Mouse (Mus musculus) hindbrain, postnatal 0 days (tissue): ENCODE measurements around the gene Foxa1. TPM values are rescaled to one million over a fixed set of nuclear protein-coding genes. Genes with fewer than 3 reads are reported as not detected.
A peak's percentile ranks its signal among the peaks of the same experiment; 100 is the strongest.

ENCODE experiments used
- ATAC-seq: fragments of 200-750 bp; cut with Nextera tagmentation; 2 replicates; pipeline ENCODE4 v1.8.0; 2017; ENCODE audit warnings: mild to moderate bottlenecking, moderate TSS enrichment, moderate library complexity
- DNase-seq: peaks from one replicate; pipeline ENCODE4 v3.0.0-alpha.2; 2015; ENCODE audit warnings: low spot score
- H3K27ac ChIP-seq: fragments of 300-500 bp; sonication (generic); 2 replicates; pipeline ENCODE4 v1.5.1; 2014; ENCODE audit warnings: mild to moderate bottlenecking
- H3K27me3 ChIP-seq: fragments of 300-500 bp; sonication (generic); 2 replicates; pipeline ENCODE4 v1.6.1; 2014; ENCODE audit warnings: low read length, mixed read lengths; ENCODE audit not compliant: insufficient read depth
- H3K36me3 ChIP-seq: fragments of 300-500 bp; sonication (generic); 2 replicates; pipeline ENCODE4 v1.6.1; 2014; ENCODE audit warnings: low read length, mixed read lengths; ENCODE audit not compliant: insufficient read depth
- H3K4me1 ChIP-seq: fragments of 300-500 bp; sonication (generic); 2 replicates; pipeline ENCODE4 v1.6.1; 2014; ENCODE audit warnings: antibody characterized with exemption, low read length, mixed read lengths; ENCODE audit not compliant: insufficient read depth
- H3K4me2 ChIP-seq: fragments of 300-500 bp; sonication (generic); 2 replicates; pipeline ENCODE4 v1.6.1; 2014; ENCODE audit warnings: low read depth, mild to moderate bottlenecking, low read length, moderate library complexity, mixed read lengths
- H3K4me3 ChIP-seq: fragments of 300-500 bp; sonication (generic); 2 replicates; pipeline ENCODE4 v1.5.1; 2014; ENCODE audit warnings: low read length
- H3K9ac ChIP-seq: fragments of 300-500 bp; sonication (generic); replicated peaks from 2 replicates; pipeline ENCODE4 v1.6.1; 2014; ENCODE audit warnings: mild to moderate bottlenecking, low read length, moderate library complexity, mixed read lengths
- H3K9me3 ChIP-seq: fragments of 300-500 bp; sonication (generic); 2 replicates; pipeline ENCODE4 v1.6.1; 2016; ENCODE audit warnings: low read length, mixed read lengths
- CTCF ChIP-seq: IDR thresholded peaks from 2 replicates; pipeline ENCODE4 v1.5.1; 2016; ENCODE audit warnings: antibody characterized with exemption, control low read depth, low read depth
- WGBS: fragments of 180-500 bp; shearing (Covaris S2); extraction: QIAGEN DNeasy Blood & Tissue Kit; methylation state at CpG from one replicate; pipeline ENCODE4 v1.1.7; 2014; 5-methylcytosine and 5-hydroxymethylcytosine counted together
- polyA plus RNA-seq: library from polyadenylated mRNA; unstranded; fragments of >200 nt; fragmentation: Nextera tagmentation; extraction: Ambion mirVana; gene quantifications from 2 replicates; pipeline ENCODE4 v1.2.1, GENCODE M21; 2015
- total RNA-seq: library from RNA; depleted of rRNA; stranded (reverse); fragments of >200 nt; gene quantifications from 2 replicates; pipeline ENCODE4 v1.2.3, GENCODE M21; 2014

Gene Foxa1
- total and polyA plus RNA-seq, 2 experiments from 2014 or later, result 0.20 to 0.73 TPM

DNA sequence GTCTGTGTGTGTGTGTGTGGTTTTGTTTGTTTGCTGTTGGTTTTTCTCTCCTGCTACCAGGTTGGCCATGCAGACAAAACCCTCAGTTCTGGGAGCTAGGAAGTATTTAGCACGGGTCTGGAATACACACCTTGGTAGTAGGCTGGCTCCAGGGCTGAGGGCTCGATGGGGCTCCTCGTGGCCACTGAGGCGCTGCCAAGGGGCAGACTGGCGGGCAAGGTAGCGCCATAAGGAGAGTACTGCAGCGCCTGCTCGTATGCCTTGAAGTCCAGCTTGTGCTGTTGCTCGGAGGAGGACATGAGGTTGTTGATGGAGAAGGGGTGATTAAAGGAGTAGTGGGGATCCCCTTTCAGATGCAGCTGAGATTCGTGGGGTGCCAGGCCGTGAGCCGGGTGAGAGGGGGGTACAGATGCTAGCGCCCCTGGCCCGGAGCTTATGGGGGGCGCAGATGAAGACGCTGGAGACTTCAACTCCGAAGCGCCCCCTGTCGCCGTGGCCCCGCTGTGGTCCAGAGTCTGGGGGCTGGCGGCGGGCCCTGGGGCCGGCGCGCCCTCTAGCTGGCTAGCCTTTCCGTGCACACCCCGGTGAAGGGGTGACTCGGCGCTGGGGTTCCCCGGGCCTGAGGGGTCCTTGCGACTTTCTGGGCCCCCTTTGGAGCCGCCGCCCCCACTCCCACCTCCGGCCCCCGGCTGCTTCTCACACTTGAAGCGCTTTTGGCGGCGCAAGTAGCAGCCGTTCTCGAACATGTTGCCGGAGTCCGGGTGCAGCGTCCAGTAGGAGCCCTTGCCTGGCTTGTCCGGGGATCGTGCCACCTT lies 4.6 kb downstream of the Foxa1 start:
- no peak overlapping the region for H3K27ac ChIP-seq
- H3K4me1 ChIP-seq, result 0 out of 2 replicates have a peak, but pooled peaks cover 7% of the 10 kb centered on the region
- no peak for TF ChIP-seq CTCF
- no peak overlapping the region for H3K4me2 ChIP-seq
- H3K36me3 ChIP-seq, result no peaks in the 10 kb centered on the region
- H3K4me3 ChIP-seq, result no peak overlapping the region; the same call in 1 of the 2 replicates
- no peak overlapping the region for H3K9ac ChIP-seq
- ATAC-seq (peak; percentile 21; the same call in 1 of the 2 replicates), DNase-seq (no peak)
- WGBS, result under 1% methylated on average over 42 of the region's 46 CpGs
- H3K27me3 ChIP-seq, result peaks cover 75% of the 10 kb centered on the region
- H3K9me3 ChIP-seq, result no peaks in the 10 kb centered on the region

DNA sequence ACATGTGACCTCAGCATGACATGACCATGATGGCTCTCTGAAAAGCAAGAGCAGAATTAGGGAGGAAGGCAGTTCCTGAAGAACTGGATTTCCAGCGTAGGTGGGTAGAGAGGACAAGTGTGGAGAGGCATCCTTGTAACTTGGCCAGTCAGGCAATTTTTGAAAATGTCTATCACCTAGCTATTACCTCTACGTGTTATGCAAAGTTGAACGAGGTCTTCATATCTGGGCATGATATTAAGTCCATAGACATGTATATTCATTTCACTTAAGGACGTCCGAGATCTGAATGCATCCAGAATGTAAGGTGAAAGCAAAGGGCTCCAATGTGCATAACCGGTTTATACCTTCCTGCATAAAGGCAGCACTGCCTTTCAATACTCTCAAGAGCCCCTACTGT lies 5.6 kb downstream of the Foxa1 start:
- ATAC-seq (no peak), DNase-seq (no peak)
- H3K4me2 ChIP-seq, result no peak overlapping the region
- TF ChIP-seq CTCF, result no peak
- H3K9ac ChIP-seq, result no peak overlapping the region
- H3K4me1 ChIP-seq, result 0 out of 2 replicates have a peak, but pooled peaks cover 7% of the 10 kb centered on the region
- H3K27ac ChIP-seq, result no peak overlapping the region
- peaks cover 75% of the 10 kb centered on the region for H3K27me3 ChIP-seq
- H3K9me3 ChIP-seq, result no peaks in the 10 kb centered on the region
- 7% methylated on average over 6 of the region's 6 CpGs for WGBS
- no peak overlapping the region for H3K4me3 ChIP-seq
- H3K36me3 ChIP-seq, result no peaks in the 10 kb centered on the region

DNA sequence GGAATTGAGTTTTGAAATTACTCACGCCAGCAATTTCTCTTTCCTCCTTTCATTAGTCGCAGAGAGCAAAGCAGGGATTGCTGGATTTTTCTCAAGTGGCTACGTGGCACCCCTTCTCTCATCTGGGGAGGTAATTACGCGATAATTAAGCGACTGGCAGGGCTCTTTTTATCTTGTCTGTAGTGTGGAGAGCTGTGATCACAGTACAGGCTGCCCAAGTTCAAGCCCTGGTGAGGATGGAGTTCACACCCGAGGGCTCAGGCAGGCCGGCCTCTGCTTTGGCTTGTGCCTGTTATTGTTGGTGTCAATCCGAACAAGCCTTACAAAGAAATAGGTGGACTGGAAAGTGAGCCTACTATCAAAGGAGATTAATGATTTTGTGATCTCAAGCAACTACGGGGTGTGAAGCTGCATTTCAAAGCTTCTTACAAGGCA lies 7.1 kb downstream of the Foxa1 start:
- no peak overlapping the region for H3K4me3 ChIP-seq
- H3K27ac ChIP-seq, result no peak overlapping the region
- H3K4me1 ChIP-seq, result no peaks in the 10 kb centered on the region
- no peak for TF ChIP-seq CTCF
- no peak overlapping the region for H3K4me2 ChIP-seq
- H3K9me3 ChIP-seq, result no peaks in the 10 kb centered on the region
- 1% methylated on average over 10 of the region's 10 CpGs for WGBS
- no peak overlapping the region for H3K9ac ChIP-seq
- peaks cover 76% of the 10 kb centered on the region for H3K27me3 ChIP-seq
- ATAC-seq, result no peak
- DNase-seq, result no peak
- H3K36me3 ChIP-seq, result no peaks in the 10 kb centered on the region

DNA sequence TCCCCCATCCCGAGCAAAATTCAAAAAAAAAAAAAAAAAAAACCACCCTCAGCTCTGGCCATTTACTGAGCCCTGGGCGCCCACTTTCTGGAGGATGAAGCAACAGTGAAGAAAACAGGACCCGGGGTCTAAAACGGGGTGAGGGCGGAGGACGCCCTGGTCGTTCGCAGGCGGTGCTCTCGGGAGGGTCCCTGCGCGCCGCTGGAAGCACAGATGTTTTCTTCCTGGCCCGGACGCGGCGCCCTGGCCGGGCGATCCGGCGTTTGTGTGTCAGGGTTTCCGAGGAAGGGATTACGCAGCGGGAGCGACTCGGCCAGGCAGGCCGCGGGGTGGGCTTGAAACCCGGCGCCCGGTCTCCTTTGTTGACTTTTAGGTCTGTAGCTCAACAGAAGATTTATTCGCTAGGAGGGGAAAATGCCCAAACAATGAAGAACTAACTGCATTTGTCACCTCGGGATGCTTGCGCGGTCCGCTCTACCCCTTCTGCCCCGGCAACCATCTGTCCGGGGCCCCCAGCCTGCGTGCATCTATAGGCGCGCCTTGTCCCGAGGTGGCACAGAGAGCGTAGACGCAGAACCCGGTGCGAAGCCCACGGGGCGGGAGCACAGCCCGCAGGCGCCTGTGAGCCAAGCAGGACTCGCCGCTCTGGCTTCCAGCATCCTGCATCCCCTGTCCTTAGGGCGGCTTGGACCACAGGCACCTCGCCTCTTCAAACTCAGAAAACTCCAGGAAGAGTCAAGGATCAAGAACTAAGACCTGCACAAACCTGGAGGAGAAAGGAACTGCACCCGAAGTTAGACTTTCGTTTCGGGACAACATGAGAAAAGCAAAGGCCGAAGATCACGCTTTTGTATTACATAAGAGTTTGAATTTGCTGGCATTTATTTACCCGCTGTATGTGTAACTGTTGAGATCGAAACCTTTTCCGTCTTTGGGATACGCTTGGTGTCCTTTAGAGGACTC lies 7.8 kb downstream of the Foxa1 start:
- Histone ChIP-seq H3K36me3 (no peaks in the 10 kb centered on the region), H3K4me1 (no peaks in the 10 kb centered on the region), H3K4me3 (0 out of 2 replicates have a peak overlapping the region, but pooled peaks have one; percentile 11), H3K27me3 (peaks cover 78% of the 10 kb centered on the region), H3K4me2 (peak overlapping the region; percentile 21; the same call in 1 of the 2 replicates), H3K9me3 (no peaks in the 10 kb centered on the region), H3K27ac (no peak overlapping the region), H3K9ac (no peak overlapping the region)
- TF ChIP-seq CTCF, result no peak
- under 1% methylated on average over 63 of the region's 63 CpGs for WGBS
- ATAC-seq (no peak), DNase-seq (no peak)

DNA sequence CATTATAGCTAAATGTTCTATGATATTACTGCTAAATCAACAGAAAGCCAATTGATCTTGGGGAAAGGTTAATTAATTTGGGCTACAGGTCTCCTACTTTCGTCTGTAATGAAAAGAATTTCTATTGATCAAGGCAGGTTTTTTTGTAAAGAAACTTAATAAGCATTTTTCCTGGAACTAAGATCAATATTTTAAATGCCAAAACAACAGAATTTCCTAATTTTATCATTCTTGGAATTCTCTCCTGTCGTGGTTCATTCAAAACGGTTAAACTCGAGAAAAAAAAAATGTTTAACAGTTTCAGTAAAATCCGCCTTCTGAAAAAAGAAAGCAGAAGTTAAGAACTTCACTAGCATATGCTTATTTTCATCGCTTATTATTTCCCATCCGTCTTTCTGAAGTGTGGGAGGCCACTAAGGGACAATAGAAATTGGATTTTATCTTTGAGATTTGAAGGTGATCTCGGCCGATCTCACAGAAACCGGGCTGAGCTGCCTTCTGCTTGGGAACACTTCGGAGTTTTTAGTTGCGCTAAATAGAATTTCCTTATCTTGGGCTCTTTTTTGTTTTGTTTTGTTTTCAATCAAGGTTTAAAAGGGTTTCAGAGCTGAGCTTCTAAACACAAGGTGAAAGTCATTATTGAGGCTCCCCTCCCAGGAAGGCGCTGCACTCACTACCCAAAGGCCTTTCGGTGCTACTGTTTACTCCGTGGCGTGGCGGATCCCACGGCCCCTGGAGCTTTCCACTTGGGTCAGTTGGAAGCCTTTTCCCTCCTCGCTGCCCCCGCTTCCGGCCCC lies 8.7 kb downstream of the Foxa1 start:
- Histone ChIP-seq H3K9ac (no peak overlapping the region), H3K36me3 (no peaks in the 10 kb centered on the region), H3K4me3 (0 out of 2 replicates have a peak overlapping the region, but pooled peaks have one; percentile 11), H3K27me3 (peaks cover 79% of the 10 kb centered on the region), H3K27ac (no peak overlapping the region), H3K9me3 (no peaks in the 10 kb centered on the region), H3K4me2 (peak overlapping the region; percentile 21; the same call in 1 of the 2 replicates), H3K4me1 (no peaks in the 10 kb centered on the region)
- ATAC-seq (no peak), DNase-seq (no peak)
- TF ChIP-seq CTCF, result no peak
- WGBS, result 2% methylated on average over 21 of the region's 21 CpGs
